Mouse (Mus musculus) left cerebral cortex, adult 18-20 months (tissue): ENCODE data around the gene Zbtb25. TPM values are rescaled to one million over a fixed set of nuclear protein-coding genes. Genes with fewer than 3 reads are reported as not detected.

Experiments used
- DNase-seq, 2 experiments: peaks; one replicate each; pipeline ENCODE4 v3.0.0; 2021 to 2022; ENCODE audit warnings: low spot score in 2 of 2, mixed read lengths in 1 of 2
- total RNA-seq, 2 experiments: library from RNA; stranded (reverse); gene quantifications; 2 replicates each; pipeline ENCODE4 v1.2.3; 2021

Gene Zbtb25
- total RNA-seq, 2 experiments from 2014 or later: 15.9 to 16.6 TPM

- no peak for DNase-seq
Observed at GRCm38 (mm10) chr12:76303474-76303873, 65.9 kb downstream of the Zbtb25 start.

- DNase-seq: peak in 1 of 2 experiments; percentile 46
Observed at GRCm38 (mm10) chr12:76300367-76300766, 69.0 kb downstream of the Zbtb25 start.

- DNase-seq: no peak
Observed at GRCm38 (mm10) chr12:76299361-76299906, 70.0 kb downstream of the Zbtb25 start.

GRCm38 (mm10) chr12:76297830-76298229 lies 71.6 kb downstream of the Zbtb25 start:
- no peak for DNase-seq

Other genes with a start within 250 kb of the Zbtb25 start
- gene Esr2, start 192.3 kb downstream of the Zbtb25 start, total RNA-seq: under 1 TPM; 0.44 to 0.45 TPM
- gene Tex21, start 122.9 kb downstream of the Zbtb25 start, total RNA-seq: not detected
- 10 to 100 TPM; 36.6 to 38.1 TPM for gene Mthfd1, start 114.3 kb downstream of the Zbtb25 start, total RNA-seq
- 10 to 100 TPM; 81.5 to 81.9 TPM for gene Akap5, start 44.7 kb downstream of the Zbtb25 start, total RNA-seq
- 1 to 10 TPM; 5.6 to 6.1 TPM for gene Zbtb1, start 664 bp upstream of the Zbtb25 start, total RNA-seq
- 10 to 100 TPM; 63.8 to 79.8 TPM for gene Hspa2, start 34.6 kb upstream of the Zbtb25 start, total RNA-seq
- 1 to 10 TPM; 1.6 to 1.8 TPM for gene Ppp1r36, start 47.9 kb upstream of the Zbtb25 start, total RNA-seq
- 10 to 100 TPM; 12.6 to 14.5 TPM for gene Plekhg3, start 161.3 kb upstream of the Zbtb25 start, total RNA-seq